Mouse (Mus musculus): ENCODE data around the gene Olig2. TPM values are rescaled to one million over a fixed set of nuclear protein-coding genes. Genes with fewer than 3 reads are reported as not detected.

Gene Olig2
- total and polyA plus RNA-seq, 2 experiments from 2014 or later: 16.0 to 58.7 TPM

DNA sequence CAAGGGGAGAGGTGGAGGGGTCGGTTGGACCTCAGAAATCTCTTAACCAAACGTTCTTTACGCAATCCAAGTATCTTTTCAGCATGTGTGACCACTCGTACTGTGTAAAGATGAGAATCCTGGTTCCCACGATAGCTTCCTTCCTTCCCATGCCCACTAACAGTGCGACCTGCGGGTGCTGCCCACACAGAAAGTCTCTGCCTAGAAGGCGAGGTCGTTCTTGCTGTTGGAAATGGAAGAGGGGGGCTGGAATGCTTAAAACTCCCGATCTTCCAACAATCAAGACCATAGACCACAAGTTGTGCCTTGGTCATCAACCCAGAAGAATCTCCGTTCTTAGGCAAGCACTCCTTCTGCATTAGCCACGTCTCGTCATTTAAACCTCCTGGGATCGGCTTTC, 6.0 kb upstream of the Olig2 start:
- no peak for TF ChIP-seq CTCF (IDR thresholded peaks at IDR 0.05; ENCODE audit: low read depth)
- ATAC-seq: no peak
- no peak overlapping the region for H3K4me2 ChIP-seq (ENCODE audit: low read depth, low read length)

DNA sequence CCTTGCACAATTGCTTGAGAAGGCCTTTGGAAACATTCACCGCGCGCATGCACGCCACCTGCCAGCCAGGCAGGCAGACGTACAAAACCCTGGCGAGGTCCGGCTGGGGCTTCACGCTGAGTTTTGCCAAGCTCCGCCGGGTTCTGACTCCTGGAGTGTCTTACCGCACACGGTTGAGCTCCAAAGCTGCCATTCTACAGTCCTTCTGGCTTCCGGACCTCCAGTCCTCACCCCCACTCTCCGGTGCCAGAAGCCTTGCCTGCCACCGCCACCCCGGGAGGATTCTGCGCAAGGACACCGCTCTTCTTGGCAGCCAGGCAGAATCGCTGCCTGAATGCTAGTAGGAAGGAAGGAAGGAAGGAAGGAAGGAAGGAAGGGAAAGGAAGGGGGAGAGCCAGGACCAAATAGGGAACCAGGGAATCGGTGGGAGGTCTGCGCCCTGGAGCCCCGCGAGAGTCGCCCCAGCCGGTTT, 3.0 kb upstream of the Olig2 start:
- Histone ChIP-seq H3K9ac (replicated peaks; ENCODE audit: low read length) (no peak overlapping the region; the same call in 1 of the 2 replicates), H3K4me2 (ENCODE audit: low read depth, low read length) (peak overlapping the region; percentile 40), H3K4me1 (ENCODE audit: insufficient read depth, low read length) (no peaks in the 10 kb centered on the region), H3K27ac (peak overlapping the region; percentile 74; the same call in 1 of the 2 replicates), H3K4me3 (ENCODE audit: low read length) (peak overlapping the region; percentile 21), H3K9me3 (ENCODE audit: low read length) (peaks cover 4% of the 10 kb centered on the region; the same call in 1 of the 2 replicates), H3K27me3 (ENCODE audit: insufficient read depth, low read length) (peaks cover 87% of the 10 kb centered on the region), H3K36me3 (ENCODE audit: insufficient read depth, low read length) (no peaks in the 10 kb centered on the region)
- 2% methylated on average over 25 of the region's 25 CpGs for WGBS
- peak; percentile 7; the same call in 1 of the 2 replicates for TF ChIP-seq CTCF (IDR thresholded peaks at IDR 0.05; ENCODE audit: low read depth)
- peak; percentile 36 for ATAC-seq
- DNase-seq (ENCODE audit: low spot score): peak; percentile 62

More for the DNA sequence above, 6.0 kb upstream of the Olig2 start:
- Histone ChIP-seq H3K4me1 (ENCODE audit: insufficient read depth, low read length) (no peaks in the 10 kb centered on the region), H3K9me3 (ENCODE audit: low read length) (peaks cover 4% of the 10 kb centered on the region; the same call in 1 of the 2 replicates), H3K27ac (no peak overlapping the region), H3K4me3 (ENCODE audit: low read length) (no peak overlapping the region), H3K36me3 (ENCODE audit: insufficient read depth, low read length) (no peaks in the 10 kb centered on the region), H3K27me3 (ENCODE audit: insufficient read depth, low read length) (peaks cover 80% of the 10 kb centered on the region), H3K9ac (replicated peaks; ENCODE audit: low read length) (no peak overlapping the region)
- DNase-seq (ENCODE audit: low spot score): no peak
- 18% methylated on average over 14 of the region's 14 CpGs for WGBS

DNA sequence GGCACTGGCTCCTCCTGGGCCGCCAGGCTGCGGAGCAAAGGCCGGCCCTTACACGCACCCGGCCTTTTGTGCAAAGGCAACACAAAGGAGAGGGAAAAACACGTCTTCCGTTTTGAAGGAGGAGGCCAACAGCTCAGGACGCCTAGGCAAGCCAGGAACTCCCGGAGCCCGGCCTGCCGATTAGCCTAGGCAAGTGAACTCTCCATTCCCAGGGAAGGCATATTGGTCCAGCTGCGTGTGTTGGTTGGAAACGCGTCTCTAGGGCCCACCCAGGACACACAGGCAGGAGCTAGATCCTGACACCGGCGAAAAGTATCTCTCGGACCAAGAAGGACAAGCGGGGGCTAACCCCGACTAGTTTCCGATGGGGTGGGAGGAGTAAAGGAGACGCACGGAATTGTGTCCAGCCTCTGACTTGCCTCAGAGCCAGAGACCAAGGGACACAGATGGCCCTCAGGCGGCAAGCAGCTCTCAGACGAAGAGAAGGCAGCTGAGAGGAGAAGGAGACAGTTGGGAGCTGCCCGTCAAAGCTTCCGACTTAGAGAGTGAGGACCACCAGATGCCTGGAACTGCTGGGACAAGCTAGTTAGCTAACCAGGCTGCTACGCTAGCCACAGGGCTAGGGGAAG, 2.5 kb upstream of the Olig2 start:
- Histone ChIP-seq H3K4me2 (ENCODE audit: low read depth, low read length) (peak overlapping the region; percentile 40), H3K4me3 (ENCODE audit: low read length) (peak overlapping the region; percentile 21), H3K27ac (peak overlapping the region; percentile 74; the same call in 1 of the 2 replicates), H3K9me3 (ENCODE audit: low read length) (peaks cover 4% of the 10 kb centered on the region; the same call in 1 of the 2 replicates), H3K27me3 (ENCODE audit: insufficient read depth, low read length) (peaks cover 88% of the 10 kb centered on the region), H3K4me1 (ENCODE audit: insufficient read depth, low read length) (no peaks in the 10 kb centered on the region), H3K36me3 (ENCODE audit: insufficient read depth, low read length) (no peaks in the 10 kb centered on the region), H3K9ac (replicated peaks; ENCODE audit: low read length) (peak overlapping the region; percentile 3)
- ATAC-seq (peak; percentile 67), DNase-seq (ENCODE audit: low spot score) (peak; percentile 56)
- WGBS: under 1% methylated on average over 27 of the region's 27 CpGs
- no peak for TF ChIP-seq CTCF (IDR thresholded peaks at IDR 0.05; ENCODE audit: low read depth)

DNA sequence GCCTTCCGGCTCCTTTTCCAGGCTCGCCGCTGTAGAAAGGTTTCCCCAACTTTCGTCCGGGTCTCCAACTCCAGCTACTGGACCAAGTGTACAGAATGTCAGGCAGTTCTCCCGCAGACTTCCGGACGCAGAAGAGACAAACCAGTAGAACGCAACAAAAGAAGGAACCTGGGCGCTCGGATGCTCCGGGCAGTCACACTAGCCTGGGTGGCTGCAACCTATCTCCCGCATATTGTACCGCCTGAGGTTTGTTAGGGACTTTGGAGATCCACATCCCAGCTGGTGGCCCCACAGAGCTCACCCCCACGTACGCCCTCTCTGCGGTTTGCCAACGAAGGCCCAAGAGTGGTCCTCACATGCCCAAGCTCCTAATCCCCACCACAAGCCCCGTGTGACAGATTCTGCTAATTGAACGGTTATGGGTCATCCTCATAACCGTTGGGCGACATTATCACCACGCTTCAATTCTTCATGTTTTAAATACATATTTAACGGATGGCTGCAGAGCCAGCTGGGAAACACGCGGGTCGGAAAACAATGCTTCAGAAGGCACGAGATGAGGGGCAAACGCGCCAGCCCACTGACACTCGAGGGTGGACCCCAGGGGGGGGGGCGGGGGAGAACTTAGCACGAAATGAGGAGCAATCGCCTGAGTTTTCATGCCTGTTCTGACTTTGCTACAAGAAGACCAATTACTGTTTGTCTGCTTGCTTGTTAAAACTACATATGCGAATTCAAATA, 1.8 kb upstream of the Olig2 start:
- peak; percentile 11 for DNase-seq (ENCODE audit: low spot score)
- Histone ChIP-seq H3K4me2 (ENCODE audit: low read depth, low read length) (peak overlapping the region; percentile 40), H3K4me3 (ENCODE audit: low read length) (peak overlapping the region; percentile 21), H3K9ac (replicated peaks; ENCODE audit: low read length) (peak overlapping the region; percentile 3; the same call in 1 of the 2 replicates), H3K27ac (peak overlapping the region; percentile 74), H3K4me1 (ENCODE audit: insufficient read depth, low read length) (no peaks in the 10 kb centered on the region), H3K27me3 (ENCODE audit: insufficient read depth, low read length) (peaks cover 84% of the 10 kb centered on the region), H3K9me3 (ENCODE audit: low read length) (no peaks in the 10 kb centered on the region), H3K36me3 (ENCODE audit: insufficient read depth, low read length) (no peaks in the 10 kb centered on the region)
- no peak for ATAC-seq
- no peak for TF ChIP-seq CTCF (IDR thresholded peaks at IDR 0.05; ENCODE audit: low read depth)
- WGBS: 2% methylated on average over 35 of the region's 35 CpGs

DNA sequence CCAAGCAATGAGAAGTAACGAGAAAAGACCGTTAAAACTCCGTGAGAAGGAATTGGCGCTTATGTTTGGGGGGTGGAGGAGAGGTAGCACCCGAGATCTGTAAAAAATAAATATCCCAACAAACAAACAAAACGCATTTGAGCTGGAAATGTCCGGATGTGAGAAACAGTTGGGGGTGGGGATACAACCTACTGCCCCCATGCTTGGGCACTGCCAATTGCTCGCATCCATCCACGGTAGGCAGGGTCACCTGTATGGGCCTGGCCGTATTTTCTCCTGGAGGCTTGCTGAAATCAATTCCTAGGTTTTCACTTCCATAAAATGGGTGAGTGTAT, 1.2 kb upstream of the Olig2 start:
- H3K4me1 ChIP-seq (ENCODE audit: insufficient read depth, low read length): no peaks in the 10 kb centered on the region
- no peak for TF ChIP-seq CTCF (IDR thresholded peaks at IDR 0.05; ENCODE audit: low read depth)
- no peak for ATAC-seq
- no peak overlapping the region for H3K9ac ChIP-seq (replicated peaks; ENCODE audit: low read length)
- H3K36me3 ChIP-seq (ENCODE audit: insufficient read depth, low read length): no peaks in the 10 kb centered on the region
- peak overlapping the region; percentile 40 for H3K4me2 ChIP-seq (ENCODE audit: low read depth, low read length)
- no peaks in the 10 kb centered on the region for H3K9me3 ChIP-seq (ENCODE audit: low read length)
- 8% methylated on average over 10 of the region's 10 CpGs for WGBS
- peaks cover 84% of the 10 kb centered on the region for H3K27me3 ChIP-seq (ENCODE audit: insufficient read depth, low read length)
- H3K27ac ChIP-seq: no peak overlapping the region
- peak overlapping the region; percentile 21; the same call in 1 of the 2 replicates for H3K4me3 ChIP-seq (ENCODE audit: low read length)
- DNase-seq (ENCODE audit: low spot score): no peak

DNA sequence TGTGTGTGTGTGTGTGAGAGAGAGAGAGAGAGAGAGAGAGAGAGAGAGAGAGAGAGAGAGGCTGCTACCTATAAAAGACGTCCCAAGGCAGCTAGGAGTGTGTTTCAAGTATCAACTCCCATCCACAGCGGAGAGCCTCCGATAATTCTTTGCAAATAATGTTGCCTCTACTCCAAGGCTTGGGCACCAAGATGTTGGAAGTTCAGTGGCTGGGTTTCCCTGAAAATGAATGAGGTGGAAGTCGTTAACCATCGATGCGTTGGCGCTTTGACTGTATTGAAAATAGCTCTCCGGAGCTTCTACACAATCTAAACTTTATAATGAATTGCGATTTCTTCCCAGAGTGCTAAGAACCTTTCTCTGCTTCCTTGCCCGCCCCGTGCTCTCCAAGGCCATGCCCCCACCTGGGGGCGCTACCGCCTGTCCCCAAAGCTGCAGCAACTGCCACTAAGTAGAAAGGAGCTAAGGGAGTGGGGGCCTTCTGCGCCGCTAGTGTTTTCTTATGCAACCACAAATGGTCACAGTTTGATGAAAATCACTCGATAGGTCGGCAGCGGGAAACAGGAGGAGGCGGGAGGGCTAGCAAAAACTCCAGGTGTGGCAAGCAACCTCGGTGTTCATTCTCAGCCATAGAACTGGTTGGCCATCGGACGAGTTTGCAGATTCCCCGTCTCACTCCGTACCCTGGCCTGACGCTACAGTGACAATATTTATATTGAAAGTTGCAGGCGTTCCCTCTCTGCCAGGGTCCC, 600 bp upstream of the Olig2 start:
- H3K9ac ChIP-seq (replicated peaks; ENCODE audit: low read length): no peak overlapping the region
- H3K4me2 ChIP-seq (ENCODE audit: low read depth, low read length): peak overlapping the region; percentile 49
- peak; percentile 58 for TF ChIP-seq CTCF (IDR thresholded peaks at IDR 0.05; ENCODE audit: low read depth)
- H3K36me3 ChIP-seq (ENCODE audit: insufficient read depth, low read length): no peaks in the 10 kb centered on the region
- H3K9me3 ChIP-seq (ENCODE audit: low read length): no peaks in the 10 kb centered on the region
- H3K4me1 ChIP-seq (ENCODE audit: insufficient read depth, low read length): no peaks in the 10 kb centered on the region
- 2% methylated on average over 26 of the region's 26 CpGs for WGBS
- H3K27me3 ChIP-seq (ENCODE audit: insufficient read depth, low read length): peaks cover 87% of the 10 kb centered on the region
- H3K4me3 ChIP-seq (ENCODE audit: low read length): peak overlapping the region; percentile 38
- H3K27ac ChIP-seq: peak overlapping the region; percentile 32; the same call in 1 of the 2 replicates
- DNase-seq (ENCODE audit: low spot score) (peak; percentile 64), ATAC-seq (no peak)
